17 mouse cellular contexts compared by ENCODE assay signal in the genomic region with DNA sequence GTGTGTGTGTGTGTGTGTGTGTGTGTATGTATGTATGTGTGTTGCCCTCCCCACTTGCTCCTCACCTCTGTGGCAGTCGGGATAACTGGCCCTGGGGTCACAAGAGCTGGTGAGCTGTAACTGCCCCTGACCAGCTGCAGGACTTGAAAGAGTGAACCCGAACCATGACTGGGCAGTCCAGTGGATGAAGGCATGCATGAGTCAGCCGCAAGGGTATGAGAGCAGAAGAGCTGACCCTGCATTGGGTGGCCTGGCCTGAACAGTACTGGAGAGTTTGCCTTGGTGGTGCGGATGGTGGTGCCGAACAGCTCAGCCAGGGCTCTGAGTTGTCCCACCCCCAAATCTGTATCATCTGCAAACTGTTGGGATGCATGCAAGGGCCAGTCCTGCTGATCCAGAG. TPM values are rescaled to one million over a fixed set of nuclear protein-coding genes. Genes with fewer than 3 reads are reported as not detected.
"Had no signal": no experiment of that assay in that cellular context is flagged by ENCODE, and none has a peak within 500 bp of the region (broad histone marks: within the 10 kb centered on the region; RNA-seq: fewer than 3 reads in every experiment).

No protein-coding gene starts in this region.

- H3K4me3 ChIP-seq: layer of hippocampus, adult 2 months; liver, embryonic 15.5 days; midbrain, embryonic 13.5 days had no signal

- H3K36me3 ChIP-seq: liver, embryonic 15.5 days; midbrain, embryonic 13.5 days had no signal

- ATAC-seq: lung, postnatal 0 days; midbrain, embryonic 13.5 days had no signal

- H3K4me1 ChIP-seq: liver, embryonic 15.5 days had no signal

- H3K9me3 ChIP-seq: liver, embryonic 15.5 days; midbrain, embryonic 13.5 days had no signal

- H3K9ac ChIP-seq: liver, embryonic 15.5 days; midbrain, embryonic 13.5 days had no signal

- H3K27ac ChIP-seq: layer of hippocampus, adult 2 months; liver, embryonic 15.5 days; midbrain, embryonic 13.5 days; stomach, postnatal 0 days had no signal

- H3K27me3 ChIP-seq: midbrain, embryonic 13.5 days had no signal

- DNase-seq: kidney, adult 2 months; lung, adult 2 months; lung, postnatal 36 days; thymus, postnatal 4 days had no signal

- H3K4me2 ChIP-seq: liver, embryonic 11.5 days; liver, embryonic 15.5 days; midbrain, embryonic 13.5 days had no signal

RNA-seq across cellular contexts. Expression of gene Olfr222, which starts 44.5 kb away (rescaled TPM):
- total RNA-seq: layer of hippocampus, adult 2 months; layer of hippocampus, postnatal 10 days; left cerebral cortex, postnatal 36 days; megakaryocyte progenitor cell, adult 5-6 weeks; midbrain, postnatal 0 days; neutrophil, adult 5-6 weeks had no signal
- polyA plus RNA-seq: kidney, adult 2 months; limb, embryonic 14.5 days; liver, embryonic 11.5 days; liver, embryonic 15.5 days; lung, adult 2 months; lung, postnatal 0 days; midbrain, embryonic 13.5 days; midbrain, postnatal 0 days; neural tube, embryonic 11.5 days; stomach, postnatal 0 days had no signal
